Mouse (Mus musculus): ENCODE results near the gene Shisa4. TPM values are rescaled to one million over a fixed set of nuclear protein-coding genes. Genes with fewer than 3 reads are reported as not detected.

Gene Shisa4
- polyA plus RNA-seq, 1 experiment from 2014 or later, result 119 TPM

DNA sequence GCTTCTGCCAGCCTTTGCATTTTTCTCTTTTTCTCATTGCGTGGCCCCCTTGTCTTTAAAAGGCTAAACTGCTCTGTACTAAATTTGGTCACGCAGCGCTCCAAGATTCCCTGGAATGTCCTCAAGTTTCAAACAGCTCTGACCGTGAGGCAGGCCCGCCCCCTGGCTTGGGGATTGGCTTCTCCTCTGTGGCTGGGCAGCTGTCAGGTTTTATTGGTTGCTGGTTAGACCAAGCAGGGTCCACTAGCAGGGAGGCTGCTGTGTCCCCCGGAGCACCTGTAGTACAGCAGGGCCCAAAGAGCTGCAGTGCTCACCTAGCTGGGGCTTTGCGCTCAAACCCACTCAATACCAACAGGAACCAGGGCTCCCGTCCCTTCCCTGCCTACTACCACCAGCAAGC lies 50.5 kb downstream of the Shisa4 start, which contains the start of gene Lmod1:
Gene Lmod1, plus strand, starts transcription at position 237 of the 400 bp plus-strand sequence.
- no peak within 1 kb of the TSS for H3K9ac ChIP-seq (ENCODE audit: low read depth, low read length)
- 15% methylated on average over 8 of the region's 8 CpGs for WGBS
- H3K4me3 ChIP-seq (ENCODE audit: low read depth, low read length), result no peak within 1 kb of the TSS
- H3K4me2 ChIP-seq (ENCODE audit: low read length), result no peak within 1 kb of the TSS
- H3K4me1 ChIP-seq (ENCODE audit: control insufficient read depth, insufficient read depth, low read length), result no peaks in the 10 kb centered on the region
- no peaks in the 10 kb centered on the region for H3K36me3 ChIP-seq (ENCODE audit: control insufficient read depth, insufficient read depth, low read length)
- no peak within 1 kb of the TSS for H3K27ac ChIP-seq (ENCODE audit: low read length)
- no peaks in the 10 kb centered on the region for H3K9me3 ChIP-seq (replicated peaks; ENCODE audit: control insufficient read depth, low read length, poor library complexity, severe bottlenecking)
- no peak for ATAC-seq
- H3K27me3 ChIP-seq (ENCODE audit: control insufficient read depth, insufficient read depth, low read depth, low read length), result no peaks in the 10 kb centered on the region; the same call in 1 of the 2 replicates

DNA sequence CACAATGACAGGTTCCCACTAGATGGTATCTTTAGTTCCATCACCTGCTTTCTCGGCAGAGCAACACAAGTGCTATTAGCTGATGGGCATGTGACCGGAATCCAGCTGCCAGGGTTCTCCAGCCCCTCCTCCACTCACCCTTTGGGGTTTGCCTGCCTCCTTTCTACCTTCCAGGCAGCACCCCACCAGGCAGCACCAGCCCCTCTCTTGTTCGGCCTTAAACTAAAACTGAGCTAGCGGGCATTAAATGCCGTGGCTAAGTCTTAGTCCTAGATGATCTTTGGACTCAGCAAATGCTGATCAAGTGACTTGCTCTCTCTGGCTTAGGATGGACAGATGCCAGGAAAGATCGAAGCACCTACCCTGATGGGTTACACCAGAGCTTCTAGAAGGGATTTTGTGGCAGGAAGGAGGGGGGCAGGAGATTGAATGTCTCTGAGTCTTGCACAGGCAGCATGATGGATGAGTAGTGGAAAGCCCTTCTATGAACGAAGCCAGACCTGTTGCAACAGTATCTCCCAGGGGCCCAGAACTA lies 51.6 kb downstream of the Shisa4 start:
- H3K9me3 ChIP-seq (replicated peaks; ENCODE audit: control insufficient read depth, low read length, poor library complexity, severe bottlenecking), result no peaks in the 10 kb centered on the region
- no peak overlapping the region for H3K27ac ChIP-seq (ENCODE audit: low read length)
- H3K4me1 ChIP-seq (ENCODE audit: control insufficient read depth, insufficient read depth, low read length), result no peaks in the 10 kb centered on the region
- no peak overlapping the region for H3K9ac ChIP-seq (ENCODE audit: low read depth, low read length)
- H3K4me3 ChIP-seq (ENCODE audit: low read depth, low read length), result no peak overlapping the region
- ATAC-seq, result no peak
- H3K36me3 ChIP-seq (ENCODE audit: control insufficient read depth, insufficient read depth, low read length), result no peaks in the 10 kb centered on the region
- H3K4me2 ChIP-seq (ENCODE audit: low read length), result no peak overlapping the region
- 83% methylated on average over 7 of the region's 7 CpGs for WGBS
- no peaks in the 10 kb centered on the region; the same call in 1 of the 2 replicates for H3K27me3 ChIP-seq (ENCODE audit: control insufficient read depth, insufficient read depth, low read depth, low read length)

Other genes with a start within 250 kb of the Shisa4 start
- gene Ptpn7, start 242.5 kb downstream of the Shisa4 start, polyA plus RNA-seq (2015; fragmentation: Nextera tagmentation; extraction: Ambion mirVana), result 0.11 and 0.26 TPM in 2 replicates
- 390 and 409 TPM in 2 replicates for gene Arl8a, start 228.4 kb downstream of the Shisa4 start, polyA plus RNA-seq (2015; fragmentation: Nextera tagmentation; extraction: Ambion mirVana)
- gene Gpr37l1, start 207.6 kb downstream of the Shisa4 start, polyA plus RNA-seq (2015; fragmentation: Nextera tagmentation; extraction: Ambion mirVana), result 1.1 and 2.7 TPM in 2 replicates
- 0.35 TPM in 1 of 2 replicates, not detected in the other for gene Elf3, start 116.7 kb downstream of the Shisa4 start, polyA plus RNA-seq (2015; fragmentation: Nextera tagmentation; extraction: Ambion mirVana)
- gene Rnpep, start 91.2 kb downstream of the Shisa4 start, polyA plus RNA-seq (2015; fragmentation: Nextera tagmentation; extraction: Ambion mirVana), result 102 and 107 TPM in 2 replicates
- 149 and 155 TPM in 2 replicates for gene Timm17a, start 61.5 kb downstream of the Shisa4 start, polyA plus RNA-seq (2015; fragmentation: Nextera tagmentation; extraction: Ambion mirVana)
- 0.40 and 0.41 TPM in 2 replicates for gene Lmod1, start 50.4 kb downstream of the Shisa4 start, polyA plus RNA-seq (2015; fragmentation: Nextera tagmentation; extraction: Ambion mirVana)
- 111 and 112 TPM in 2 replicates for gene Ipo9, start 55.3 kb upstream of the Shisa4 start, polyA plus RNA-seq (2015; fragmentation: Nextera tagmentation; extraction: Ambion mirVana)
- 53.9 and 57.1 TPM in 2 replicates for gene Nav1, start 232.1 kb upstream of the Shisa4 start, polyA plus RNA-seq (2015; fragmentation: Nextera tagmentation; extraction: Ambion mirVana)